In genomic region chr4:102801471-102801870, GRCm38 (mm10) we compare ENCODE assay signal across 26 mouse cellular contexts.
"Had no signal": no experiment of that assay in that cellular context is flagged by ENCODE, and none has a peak within 500 bp of the region (broad histone marks: within the 10 kb centered on the region; RNA-seq: fewer than 3 reads in every experiment).

No protein-coding gene starts in this region.

- H3K4me3 ChIP-seq: gastrocnemius, adult 2 months; heart, embryonic 13.5 days; heart, embryonic 15.5 days; hindbrain, embryonic 15.5 days; layer of hippocampus, adult 2 months; left cerebral cortex, adult 2 months; limb, embryonic 10.5 days; limb, embryonic 12.5 days; liver, embryonic 13.5 days; liver, embryonic 15.5 days had no signal

- H3K9me3 ChIP-seq: heart, embryonic 13.5 days; heart, embryonic 15.5 days; hindbrain, embryonic 15.5 days; limb, embryonic 10.5 days; limb, embryonic 12.5 days; liver, embryonic 13.5 days; liver, embryonic 15.5 days had no signal

- ATAC-seq: hindbrain, postnatal 0 days; intestine, embryonic 16.5 days had no signal

- H3K27ac ChIP-seq: gastrocnemius, adult 2 months; heart, embryonic 13.5 days; heart, embryonic 15.5 days; hindbrain, embryonic 15.5 days; hindbrain, postnatal 0 days; layer of hippocampus, adult 2 months; left cerebral cortex, adult 2 months; limb, embryonic 10.5 days; limb, embryonic 12.5 days; liver, embryonic 13.5 days; liver, embryonic 15.5 days had no signal

- DNase-seq: gastrocnemius, adult 2 months; gastrocnemius, postnatal 10 days; gastrocnemius, postnatal 25 days; heart, adult 18-20 months; heart, postnatal 14 days; heart, postnatal 36 days; kidney, adult 11 months; kidney, adult 2 months; kidney, adult 9 months; kidney, postnatal 10 days; kidney, postnatal 25 days; kidney, postnatal 4 days; liver; liver, embryonic 13.5 days had no signal

- H3K9ac ChIP-seq: heart, embryonic 13.5 days; heart, embryonic 15.5 days; hindbrain, embryonic 15.5 days; limb, embryonic 12.5 days; liver, embryonic 13.5 days; liver, embryonic 15.5 days had no signal

- H3K4me2 ChIP-seq: heart, embryonic 11.5 days; heart, embryonic 13.5 days; heart, embryonic 15.5 days; hindbrain, embryonic 15.5 days; limb, embryonic 12.5 days; liver, embryonic 11.5 days; liver, embryonic 13.5 days; liver, embryonic 15.5 days had no signal

- H3K27me3 ChIP-seq: heart, embryonic 13.5 days; heart, embryonic 15.5 days; hindbrain, embryonic 15.5 days; limb, embryonic 12.5 days; liver, embryonic 13.5 days; liver, embryonic 15.5 days had no signal

- H3K36me3 ChIP-seq: heart, embryonic 13.5 days; heart, embryonic 15.5 days; hindbrain, embryonic 15.5 days; limb, embryonic 10.5 days; limb, embryonic 12.5 days; liver, embryonic 13.5 days; liver, embryonic 15.5 days had no signal

- H3K4me1 ChIP-seq: heart, embryonic 13.5 days; heart, embryonic 15.5 days; liver, embryonic 13.5 days; liver, embryonic 15.5 days had no signal
